Mouse (Mus musculus) forebrain, embryonic 12.5 days (tissue): ENCODE measurements around the gene Rufy1. TPM values are rescaled to one million over a fixed set of nuclear protein-coding genes. Genes with fewer than 3 reads are reported as not detected.
"Not testable (repeated sequence)": the region's sequence is repeated elsewhere in the genome, so short reads cannot be mapped to it uniquely, and the experiment has no call there.

Source experiments
- ATAC-seq: fragments of 200-750 bp; cut with Nextera tagmentation; 2 replicates; pipeline ENCODE4 v1.8.0; 2017; ENCODE audit warnings: moderate TSS enrichment; ENCODE audit not compliant: low FRiP score
- H3K27ac ChIP-seq: fragments of 300-500 bp; sonication (generic); 2 replicates; pipeline ENCODE4 v1.5.1; 2016; ENCODE audit warnings: mild to moderate bottlenecking
- H3K27me3 ChIP-seq: fragments of 300-500 bp; sonication (generic); 2 replicates; pipeline ENCODE4 v1.6.1; 2016; ENCODE audit warnings: mild to moderate bottlenecking
- H3K36me3 ChIP-seq: fragments of 300-500 bp; sonication (generic); replicated peaks from 2 replicates; pipeline ENCODE4 v1.6.1; 2016; ENCODE audit warnings: mild to moderate bottlenecking
- H3K4me1 ChIP-seq: fragments of 300-500 bp; sonication (generic); 2 replicates; pipeline ENCODE4 v1.6.1; 2016
- H3K4me2 ChIP-seq: fragments of 300-500 bp; sonication (generic); 2 replicates; pipeline ENCODE4 v1.6.1; 2016; ENCODE audit warnings: mild to moderate bottlenecking, moderate library complexity
- H3K4me3 ChIP-seq: fragments of 300-500 bp; sonication (generic); replicated peaks from 2 replicates; pipeline ENCODE4 v1.5.1; 2016; ENCODE audit warnings: mild to moderate bottlenecking
- H3K9ac ChIP-seq: fragments of 300-500 bp; sonication (generic); 2 replicates; pipeline ENCODE4 v1.6.1; 2016; ENCODE audit warnings: mild to moderate bottlenecking
- H3K9me3 ChIP-seq: fragments of 300-500 bp; sonication (generic); 2 replicates; pipeline ENCODE4 v1.6.1; 2016
- WGBS: fragments of 180-500 bp; shearing (Covaris S2); methylation state at CpG from one replicate; pipeline ENCODE4 v1.1.7; 2016; 5-methylcytosine and 5-hydroxymethylcytosine counted together
- polyA plus RNA-seq: library from polyadenylated mRNA; unstranded; fragments of >200 nt; fragmentation: Nextera tagmentation; extraction: Ambion mirVana; gene quantifications from 2 replicates; pipeline ENCODE4 v1.2.1, GENCODE M21; 2016

Rufy1 gene
- polyA plus RNA-seq, 1 experiment from 2014 or later: 31.5 TPM

DNA sequence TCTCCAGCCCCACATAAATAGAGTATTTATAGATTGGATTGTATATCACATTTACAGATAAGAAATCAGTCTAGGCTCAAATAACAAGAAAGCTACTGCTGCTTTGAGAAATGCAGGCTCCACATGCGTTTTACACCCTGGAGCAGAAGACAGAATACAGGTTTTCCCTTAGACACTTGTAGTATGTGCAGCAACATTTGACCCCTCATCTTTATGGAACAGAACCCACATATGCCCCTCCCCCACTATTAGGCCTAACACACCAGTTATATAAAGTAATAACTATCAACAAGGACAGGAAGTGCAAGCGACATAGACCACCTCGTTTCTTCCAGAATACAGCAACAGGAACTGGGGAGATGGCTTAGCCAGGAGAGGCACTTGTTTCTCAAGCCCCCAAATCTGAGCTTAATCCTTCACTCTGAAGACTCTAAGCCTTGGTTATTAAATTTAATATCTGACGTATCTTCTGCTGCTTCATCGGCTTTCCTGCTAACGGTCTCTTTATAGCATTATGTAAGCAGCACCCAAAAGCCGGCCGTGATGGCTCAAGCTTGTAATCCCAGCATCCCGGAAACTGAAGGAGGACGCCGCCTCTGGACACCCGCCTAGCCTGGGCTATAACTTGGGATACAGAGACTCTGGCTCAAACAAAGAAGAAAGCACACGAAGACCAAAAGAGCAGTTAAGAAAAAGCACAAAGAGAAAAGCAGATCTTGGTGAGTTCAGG is 56.5 kb downstream of the Rufy1 start:
- Histone ChIP-seq H3K4me2 (no peak overlapping the region), H3K4me1 (peaks cover 30% of the 10 kb centered on the region), H3K36me3 (peaks cover 5% of the 10 kb centered on the region), H3K27me3 (no peaks in the 10 kb centered on the region), H3K9me3 (no peaks in the 10 kb centered on the region), H3K9ac (no peak overlapping the region), H3K4me3 (no peak overlapping the region), H3K27ac (no peak overlapping the region)
- ATAC-seq: no peak
- WGBS: 85% methylated on average over 13 of the region's 13 CpGs

GRCm38 (mm10) chr11:50373621-50374020 is 57.3 kb downstream of the Rufy1 start:
- Histone ChIP-seq H3K27ac (no peak overlapping the region), H3K36me3 (no peaks in the 10 kb centered on the region; the same call in 1 of the 2 replicates), H3K4me1 (peaks cover 27% of the 10 kb centered on the region), H3K9me3 (no peaks in the 10 kb centered on the region), H3K4me2 (no peak overlapping the region), H3K4me3 (no peak overlapping the region), H3K9ac (no peak overlapping the region), H3K27me3 (no peaks in the 10 kb centered on the region)
- ATAC-seq: no peak
- WGBS: 95% methylated on average over 1 of the region's 1 CpGs

DNA sequence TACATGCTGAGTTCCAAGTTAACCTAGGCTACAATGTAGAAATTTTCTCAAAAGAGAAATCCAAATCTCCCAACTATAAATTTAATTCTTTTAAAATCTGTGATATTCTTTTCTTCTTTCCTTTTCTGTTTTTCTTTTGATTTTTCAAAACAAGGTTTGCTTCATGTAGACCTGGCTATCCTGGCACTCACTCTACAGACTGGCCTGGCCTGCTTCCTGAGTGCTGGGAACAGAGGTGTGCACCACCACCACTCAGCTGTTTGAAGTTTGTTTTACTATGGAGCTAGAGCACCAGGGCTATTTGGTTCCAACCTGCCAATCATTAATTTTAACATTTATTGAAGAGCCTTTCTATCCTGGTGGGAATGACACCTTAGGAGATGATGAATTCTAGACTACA is 57.8 kb downstream of the Rufy1 start:
- no peak overlapping the region for H3K27ac ChIP-seq
- H3K36me3 ChIP-seq: no peaks in the 10 kb centered on the region
- ATAC-seq: no peak
- no peaks in the 10 kb centered on the region for H3K27me3 ChIP-seq
- no peaks in the 10 kb centered on the region for H3K9me3 ChIP-seq
- H3K4me3 ChIP-seq: no peak overlapping the region
- H3K4me1 ChIP-seq: peaks cover 27% of the 10 kb centered on the region
- H3K4me2 ChIP-seq: no peak overlapping the region
- H3K9ac ChIP-seq: no peak overlapping the region

- H3K27ac ChIP-seq: no peak overlapping the region
- H3K27me3 ChIP-seq: no peaks in the 10 kb centered on the region
- H3K9me3 ChIP-seq: no peaks in the 10 kb centered on the region
- peaks cover 27% of the 10 kb centered on the region for H3K4me1 ChIP-seq
- H3K4me2 ChIP-seq: peak overlapping the region; percentile 59
- no peak overlapping the region for H3K4me3 ChIP-seq
- ATAC-seq: no peak
- WGBS: 91% methylated on average over 1 of the region's 1 CpGs
- H3K9ac ChIP-seq: peak overlapping the region; percentile 71; the same call in 1 of the 2 replicates
- no peaks in the 10 kb centered on the region for H3K36me3 ChIP-seq
Observed at GRCm38 (mm10) chr11:50371911-50372310, 59.0 kb downstream of the Rufy1 start.

GRCm38 (mm10) chr11:50371399-50371841 is 59.5 kb downstream of the Rufy1 start:
- peak overlapping the region; percentile 33 for H3K4me3 ChIP-seq
- ATAC-seq: peak; percentile 45; the same call in 1 of the 2 replicates
- H3K27me3 ChIP-seq: no peaks in the 10 kb centered on the region
- no peaks in the 10 kb centered on the region for H3K9me3 ChIP-seq
- 2% methylated on average over 18 of the region's 18 CpGs for WGBS
- H3K4me1 ChIP-seq: peaks cover 25% of the 10 kb centered on the region
- H3K9ac ChIP-seq: peak overlapping the region; percentile 71
- H3K27ac ChIP-seq: peak overlapping the region; percentile 69
- H3K36me3 ChIP-seq: no peaks in the 10 kb centered on the region
- peak overlapping the region; percentile 59 for H3K4me2 ChIP-seq

DNA sequence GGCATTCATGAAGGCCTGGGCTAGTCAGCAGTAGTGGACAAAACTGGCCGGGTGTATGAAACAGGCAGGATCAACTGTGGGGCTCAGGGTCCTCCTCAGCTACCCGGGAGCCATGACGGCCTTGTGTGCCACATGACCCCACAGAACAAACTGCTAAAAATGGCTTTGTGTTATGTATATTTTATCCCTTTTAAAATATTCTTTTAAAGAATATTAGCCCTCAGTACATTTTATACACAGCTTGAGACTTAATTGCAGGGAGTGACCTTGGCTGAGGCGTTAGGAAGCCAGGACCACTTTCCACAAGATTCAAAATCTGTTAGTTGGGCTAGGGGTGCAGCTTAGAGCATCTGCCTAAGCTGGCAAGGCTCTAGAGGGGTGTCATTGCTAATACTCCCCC is 60.0 kb downstream of the Rufy1 start:
- Histone ChIP-seq H3K27ac (peak overlapping the region; percentile 69; the same call in 1 of the 2 replicates), H3K36me3 (no peaks in the 10 kb centered on the region), H3K9me3 (no peaks in the 10 kb centered on the region), H3K27me3 (no peaks in the 10 kb centered on the region), H3K9ac (no peak overlapping the region), H3K4me3 (no peak overlapping the region), H3K4me2 (peak overlapping the region; percentile 59), H3K4me1 (peaks cover 21% of the 10 kb centered on the region)
- ATAC-seq: peak; percentile 56; the same call in 1 of the 2 replicates
- 50% methylated on average over 4 of the region's 4 CpGs for WGBS

DNA sequence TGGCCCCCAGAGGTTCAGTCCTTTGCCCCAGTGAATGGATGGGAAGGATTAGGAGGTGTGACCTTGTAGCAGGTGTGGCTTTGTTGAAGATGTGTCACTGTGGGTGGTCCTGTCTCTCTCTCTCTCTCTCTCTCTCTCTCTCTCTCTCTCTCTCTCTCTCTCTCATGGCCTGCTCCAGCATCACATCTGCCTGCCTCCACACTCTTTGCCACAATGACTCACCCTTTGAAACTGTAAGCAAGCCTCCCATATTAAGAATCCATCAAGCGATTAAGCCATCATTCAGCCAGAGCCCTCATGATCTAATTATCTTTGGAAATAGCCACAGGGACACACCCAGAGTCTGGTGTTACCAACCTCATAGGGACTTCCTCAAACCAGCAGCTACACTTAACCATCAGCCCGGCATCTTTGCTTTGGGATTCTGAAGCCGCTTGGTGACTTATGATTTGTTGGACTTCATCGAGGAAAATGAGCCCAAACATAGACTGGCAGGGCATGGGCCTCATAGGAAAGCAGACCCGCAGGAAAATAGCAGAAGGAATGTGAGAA is 61.5 kb downstream of the Rufy1 start:
- Histone ChIP-seq H3K4me1 (peaks cover 13% of the 10 kb centered on the region), H3K9me3 (no peaks in the 10 kb centered on the region), H3K4me3 (no peak overlapping the region), H3K27ac (no peak overlapping the region), H3K27me3 (no peaks in the 10 kb centered on the region), H3K4me2 (no peak overlapping the region), H3K36me3 (no peaks in the 10 kb centered on the region), H3K9ac (no peak overlapping the region)
- no peak for ATAC-seq
- 91% methylated on average over 5 of the region's 5 CpGs for WGBS

DNA sequence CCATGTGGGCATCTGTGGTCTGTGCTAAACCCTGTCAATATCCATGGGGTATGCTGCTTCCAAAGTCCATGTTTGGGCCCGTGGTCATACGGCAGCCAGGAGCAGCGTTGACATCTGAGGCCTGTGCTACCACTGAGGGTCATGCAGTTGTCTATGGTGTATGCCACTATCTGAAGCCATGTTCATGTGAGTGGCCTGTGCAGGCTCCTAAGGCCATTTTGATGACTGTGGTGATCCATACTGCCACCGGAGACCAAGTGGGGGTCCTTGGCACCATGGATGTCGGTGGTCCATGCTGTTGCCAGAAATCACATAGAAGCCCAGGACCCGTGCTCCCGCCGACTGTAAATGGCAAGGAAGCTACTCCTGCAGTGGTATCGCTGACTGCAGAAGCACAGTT is 63.4 kb downstream of the Rufy1 start:
- whole genome bisulfite sequencing: 88% methylated on average over 9 of the region's 9 CpGs
- ATAC-seq: no peak
- Histone ChIP-seq H3K36me3 (no peaks in the 10 kb centered on the region), H3K9ac (no peak overlapping the region), H3K9me3 (no peaks in the 10 kb centered on the region), H3K4me2 (no peak overlapping the region), H3K27me3 (no peaks in the 10 kb centered on the region), H3K27ac (no peak overlapping the region), H3K4me3 (no peak overlapping the region), H3K4me1 (peaks cover 13% of the 10 kb centered on the region)

- Histone ChIP-seq H3K9me3 (no peaks in the 10 kb centered on the region), H3K27ac (no peak overlapping the region), H3K4me2 (no peak overlapping the region), H3K4me3 (no peak overlapping the region), H3K27me3 (peaks cover 7% of the 10 kb centered on the region), H3K9ac (no peak overlapping the region), H3K4me1 (0 out of 2 replicates have a peak, but pooled peaks cover 2% of the 10 kb centered on the region), H3K36me3 (no peaks in the 10 kb centered on the region)
- no peak for ATAC-seq
Observed at GRCm38 (mm10) chr11:50365322-50365721, 65.6 kb downstream of the Rufy1 start.

- H3K4me3 ChIP-seq: no peak overlapping the region
- 0 out of 2 replicates have a peak, but pooled peaks have one; percentile 53 for ATAC-seq
- no peak overlapping the region for H3K9ac ChIP-seq
- H3K4me1 ChIP-seq: peaks cover 3% of the 10 kb centered on the region; the same call in 1 of the 2 replicates
- no peak overlapping the region for H3K27ac ChIP-seq
- H3K4me2 ChIP-seq: no peak overlapping the region
- no peaks in the 10 kb centered on the region for H3K36me3 ChIP-seq
- 16% methylated on average over 4 of the region's 4 CpGs for WGBS
- H3K9me3 ChIP-seq: no peaks in the 10 kb centered on the region
- peaks cover 8% of the 10 kb centered on the region for H3K27me3 ChIP-seq
Observed at GRCm38 (mm10) chr11:50364548-50364947, 66.4 kb downstream of the Rufy1 start.

DNA sequence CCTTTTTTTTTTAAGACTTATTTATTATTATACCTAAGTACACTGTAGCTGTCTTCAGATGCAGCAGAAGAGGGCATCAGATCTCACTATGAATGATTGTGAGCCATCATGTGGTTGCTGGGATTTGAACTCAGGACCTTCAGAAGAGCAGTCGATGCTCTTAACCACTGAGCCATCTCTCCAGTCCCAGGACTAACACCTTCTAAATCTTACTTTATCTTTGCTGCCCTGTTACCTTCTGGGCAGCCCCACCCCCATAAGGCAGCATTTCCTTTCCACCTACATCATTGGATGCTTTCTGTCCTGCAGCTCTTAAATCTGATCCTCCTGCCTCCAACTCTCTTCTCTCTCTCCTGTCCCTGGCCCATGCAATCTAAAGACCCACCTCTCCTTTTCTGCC is 69.6 kb downstream of the Rufy1 start:
- H3K36me3 ChIP-seq, H3K9ac ChIP-seq, H3K27ac ChIP-seq, H3K4me2 ChIP-seq, H3K4me1 ChIP-seq, ATAC-seq, H3K4me3 ChIP-seq, H3K9me3 ChIP-seq: not testable (repeated sequence)
- WGBS: 81% methylated on average over 1 of the region's 1 CpGs
- peaks cover 28% of the 10 kb centered on the region for H3K27me3 ChIP-seq

- Histone ChIP-seq H3K9ac (peak overlapping the region; percentile 62), H3K27ac (peak overlapping the region; percentile 50; the same call in 1 of the 2 replicates), H3K9me3 (no peaks in the 10 kb centered on the region), H3K4me3 (peak overlapping the region; percentile 55), H3K4me2 (peak overlapping the region; percentile 91), H3K4me1 (peaks cover 9% of the 10 kb centered on the region; the same call in 1 of the 2 replicates), H3K36me3 (no peaks in the 10 kb centered on the region), H3K27me3 (peaks cover 28% of the 10 kb centered on the region)
- peak; percentile 63 for ATAC-seq
- WGBS: 2% methylated on average over 74 of the region's 74 CpGs
Observed at GRCm38 (mm10) chr11:50358950-50359861, 71.7 kb downstream of the Rufy1 start.
